8 mouse cellular contexts compared by ENCODE assay signal in the genomic region with DNA sequence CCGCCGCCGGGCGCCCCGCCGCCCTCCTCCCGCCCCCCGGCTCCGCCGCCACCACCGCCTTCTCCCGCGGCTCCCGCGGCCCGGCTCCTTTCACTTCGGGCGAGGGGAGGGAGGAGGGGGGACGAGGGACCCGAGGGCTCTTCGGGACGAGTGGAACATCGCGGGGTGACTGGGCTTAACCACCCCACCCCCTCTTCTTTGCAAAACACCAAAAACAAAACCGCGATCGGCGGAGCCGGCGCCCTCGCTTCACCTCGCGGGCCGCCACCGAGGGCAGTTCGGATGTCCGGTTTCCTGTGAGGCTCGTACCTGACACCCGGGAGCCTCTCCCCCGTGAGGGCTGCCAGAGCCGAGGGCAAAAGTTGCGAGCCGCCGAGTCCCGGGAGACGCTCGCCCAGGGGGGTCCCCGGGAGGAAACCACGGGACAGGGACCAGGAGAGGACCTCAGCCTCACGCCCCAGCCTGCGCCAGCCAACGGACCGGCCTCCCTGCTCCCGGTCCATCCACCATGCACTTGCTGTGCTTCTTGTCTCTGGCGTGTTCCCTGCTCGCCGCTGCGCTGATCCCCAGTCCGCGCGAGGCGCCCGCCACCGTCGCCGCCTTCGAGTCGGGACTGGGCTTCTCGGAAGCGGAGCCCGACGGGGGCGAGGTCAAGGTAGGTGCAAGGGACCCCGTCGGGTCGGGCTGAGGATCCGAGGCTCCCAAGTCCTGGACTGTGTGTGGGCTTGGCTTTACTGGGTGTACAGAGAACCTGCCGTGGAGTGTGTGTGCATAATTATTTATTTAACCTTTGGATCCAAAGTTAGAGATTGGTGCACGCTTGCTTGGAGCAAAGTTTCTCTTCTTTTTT. TPM values are rescaled to one million over a fixed set of nuclear protein-coding genes. Genes with fewer than 3 reads are reported as not detected.
DNase-seq lines count a peak whose midpoint lies in the region; ATAC-seq lines count a peak whose summit lies in the region.

A gene (plus strand): TSS at position 336 of the 850 bp plus-strand sequence.

- H3K36me3 ChIP-seq in hindbrain, embryonic 12.5 days: no peaks in the 10 kb centered on the region

- peak within 1 kb of the TSS; percentile 72 for H3K27ac ChIP-seq in hindbrain, embryonic 12.5 days

- peaks cover 6% of the 10 kb centered on the region; the same call in 1 of the 2 replicates for H3K4me1 ChIP-seq in hindbrain, embryonic 12.5 days

- peak within 1 kb of the TSS; percentile 75 for H3K4me3 ChIP-seq in hindbrain, embryonic 12.5 days

- ATAC-seq in hindbrain, embryonic 12.5 days (ENCODE audit: low FRiP score): peak; percentile 89

- peak; percentile 2 for DNase-seq in T-cell, adult 2 months (ENCODE audit: low spot score)
- peak; percentile 37 for DNase-seq in cerebellum, adult 9-11 months
- peak; percentile 9 to 17 for DNase-seq in frontal cortex, postnatal 25 days (ENCODE audit: low spot score in 2 of 2)
- DNase-seq in left cerebral cortex, postnatal 4 days: peak; percentile 51
- peak; percentile 56 for DNase-seq in mesoderm, embryonic 11.5 days (ENCODE audit: low read depth, low spot score)
- DNase-seq in right cerebral cortex, postnatal 4 days: peak; percentile 56
- DNase-seq in yolk sac, embryonic 10.5 days (ENCODE audit: low spot score): peak; percentile 60

- intact Hi-C loops in left cerebral cortex, postnatal 4 days (cut with DNase I): loop anchor here (2.0 to 10.0 kb wide), 2 partner anchors 203 to 413 kb away; no protein-coding TSS in a partner anchor

- H3K9ac ChIP-seq in hindbrain, embryonic 12.5 days: peak within 1 kb of the TSS; percentile 81

- 1% methylated on average over 61 of the region's 79 CpGs for WGBS in hindbrain, embryonic 12.5 days

- peaks cover 3% of the 10 kb centered on the region; the same call in 1 of the 2 replicates for H3K27me3 ChIP-seq in hindbrain, embryonic 12.5 days

- peak within 1 kb of the TSS; percentile 79 for H3K4me2 ChIP-seq in hindbrain, embryonic 12.5 days (replicated peaks)

- H3K9me3 ChIP-seq in hindbrain, embryonic 12.5 days (replicated peaks): no peaks in the 10 kb centered on the region

RNA-seq across cellular contexts. Expression of the gene that starts here (rescaled TPM):
- 7.5 and 8.4 TPM in 2 replicates for polyA plus RNA-seq in hindbrain, embryonic 12.5 days (2016; fragmentation: Nextera tagmentation; extraction: Ambion mirVana)
- total RNA-seq in left cerebral cortex, postnatal 4 days (2021): 1 to 10 TPM; 5.5 to 7.5 TPM

Comparison
In these comparisons a context has a peak if more than half of its experiments do, and no peak if none do; other contexts are left out.
1. Peak in every context shown above with its lines: DNase-seq, ATAC-seq, H3K4me3 ChIP-seq and H3K27ac ChIP-seq.
2. DNase-seq: peak in every context shown above with its lines; median percentile 60 in yolk sac, embryonic 10.5 days; 56 in mesoderm, embryonic 11.5 days; 56 in right cerebral cortex, postnatal 4 days; 51 in left cerebral cortex, postnatal 4 days; 37 in cerebellum, adult 9-11 months; 13 in frontal cortex, postnatal 25 days; 2 in T-cell, adult 2 months.